Mouse (Mus musculus) lung, postnatal 36 days (tissue): ENCODE measurements around the gene Pcgf3.
"Not testable (repeated sequence)": the region's sequence is repeated elsewhere in the genome, so short reads cannot be mapped to it uniquely, and the experiment has no call there.

Experiments
- DNase-seq: peaks from one replicate; pipeline ENCODE4 v3.0.0; 2022; ENCODE audit warnings: mixed read lengths

Pcgf3 gene

DNA sequence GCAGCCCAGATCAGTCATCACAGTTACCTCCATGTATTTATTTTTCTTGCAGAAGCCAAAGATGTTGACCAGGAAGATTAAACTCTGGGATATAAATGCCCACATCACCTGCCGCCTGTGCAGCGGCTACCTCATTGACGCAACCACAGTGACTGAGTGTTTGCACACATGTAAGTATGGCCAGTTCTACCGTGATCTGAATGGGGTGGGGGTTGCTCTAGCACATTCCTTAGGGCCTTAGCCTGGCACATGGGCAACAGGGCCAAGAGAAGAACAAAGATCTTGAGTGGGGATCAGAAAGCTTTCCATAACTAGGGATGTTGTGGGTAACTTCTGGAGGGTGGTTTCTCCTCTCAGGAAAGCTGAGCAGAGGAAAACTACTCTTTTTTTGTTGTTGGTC is 12.7 kb downstream of the Pcgf3 start:
- DNase-seq = peak; percentile 58

DNA sequence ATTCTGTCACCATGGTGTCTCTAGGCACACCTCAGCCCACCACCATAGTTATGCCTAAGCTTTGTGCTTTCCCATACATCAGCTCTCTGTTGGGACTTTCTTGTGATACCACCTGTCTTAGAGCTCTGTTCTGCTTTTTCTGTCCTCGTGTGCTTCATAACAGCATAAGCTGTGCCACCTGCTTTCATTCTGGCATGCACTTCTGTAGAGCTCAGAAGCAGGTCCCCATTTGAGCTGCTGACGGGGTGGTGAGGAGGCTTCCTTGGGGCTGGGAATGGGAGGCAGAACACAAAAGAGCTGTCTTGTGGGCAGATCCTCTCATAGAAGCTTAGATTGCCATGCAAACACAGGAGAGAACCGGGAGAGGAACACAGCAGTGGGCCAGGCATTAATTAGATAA is 14.9 kb downstream of the Pcgf3 start:
- no peak for DNase-seq

DNA sequence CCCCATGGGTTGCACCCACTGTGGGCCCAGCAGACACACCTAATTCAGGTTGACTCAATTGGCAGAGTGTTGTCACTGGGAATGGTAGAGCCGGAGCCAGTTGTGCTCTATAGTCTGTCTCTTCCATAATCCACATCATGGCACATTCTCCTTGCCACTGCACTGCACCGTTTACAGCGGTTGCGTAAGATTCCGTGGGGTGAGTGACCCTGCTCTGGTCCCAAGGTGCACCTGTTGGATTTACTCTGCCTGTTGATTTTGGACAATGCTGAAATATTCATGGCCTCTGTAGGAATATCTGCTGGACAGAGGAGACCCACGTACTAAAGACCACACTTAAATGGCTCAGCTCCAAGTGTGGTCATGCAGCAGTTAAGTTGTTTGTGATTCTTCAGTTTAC is 22.0 kb downstream of the Pcgf3 start:
- DNase-seq = no peak

DNA sequence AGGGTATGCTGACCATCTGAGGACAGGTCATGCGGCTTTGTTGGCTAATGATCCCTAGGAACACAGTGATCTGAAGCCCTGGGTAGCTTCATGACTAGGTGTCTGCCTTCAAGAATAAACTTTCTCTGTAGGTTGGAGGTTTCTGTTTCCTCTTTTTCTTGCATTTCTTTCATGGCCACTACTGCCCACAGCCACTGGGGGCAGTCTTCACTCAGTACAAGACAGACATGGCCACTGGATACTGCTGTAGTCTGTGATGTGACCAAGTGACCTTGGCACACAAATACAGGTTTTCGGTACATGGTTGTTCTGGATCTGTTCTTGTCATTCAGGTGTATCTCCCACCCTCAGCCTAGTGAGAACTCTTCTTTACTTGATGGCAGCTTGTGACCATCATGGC is 24.2 kb downstream of the Pcgf3 start:
- peak; percentile 52 for DNase-seq

DNA sequence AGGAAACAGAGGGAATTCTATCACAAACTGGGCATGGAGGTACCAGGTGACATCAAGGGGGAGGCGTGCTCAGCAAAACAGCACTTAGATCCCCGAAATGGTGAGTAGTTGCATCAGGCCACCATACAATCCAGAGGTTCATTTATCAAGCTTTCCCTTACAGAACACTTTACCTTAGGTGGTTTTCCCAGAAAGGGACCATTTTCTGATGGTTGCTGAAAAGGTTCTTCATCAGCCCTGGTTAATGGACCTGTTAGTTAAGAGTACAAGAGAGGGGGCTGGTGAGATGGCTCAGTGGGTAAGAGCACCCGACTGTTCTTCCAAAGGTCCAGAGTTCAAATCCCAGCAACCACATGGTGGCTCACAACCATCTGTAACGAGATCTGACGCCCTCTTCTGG is 25.1 kb downstream of the Pcgf3 start:
- not testable (repeated sequence) for DNase-seq

DNA sequence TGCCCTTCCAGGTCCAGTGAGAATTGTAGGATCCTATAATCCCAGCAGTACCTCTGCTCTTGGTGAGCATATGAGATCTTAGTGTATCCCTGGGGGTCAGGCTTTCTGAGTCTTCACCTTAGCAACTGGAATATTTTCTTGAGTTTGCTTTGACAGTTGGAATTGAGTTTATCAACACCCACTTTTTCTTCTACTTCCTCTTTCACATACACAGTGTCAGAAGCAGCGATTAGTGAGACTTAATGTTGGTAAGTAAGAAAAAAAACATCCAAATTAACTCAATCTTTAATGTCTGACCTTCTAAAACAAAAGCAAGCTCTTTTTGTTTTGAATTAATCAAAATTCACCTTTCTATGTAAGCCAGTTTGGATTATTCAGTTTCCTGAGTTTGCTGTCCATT is 40.5 kb downstream of the Pcgf3 start:
- DNase-seq = no peak

DNA sequence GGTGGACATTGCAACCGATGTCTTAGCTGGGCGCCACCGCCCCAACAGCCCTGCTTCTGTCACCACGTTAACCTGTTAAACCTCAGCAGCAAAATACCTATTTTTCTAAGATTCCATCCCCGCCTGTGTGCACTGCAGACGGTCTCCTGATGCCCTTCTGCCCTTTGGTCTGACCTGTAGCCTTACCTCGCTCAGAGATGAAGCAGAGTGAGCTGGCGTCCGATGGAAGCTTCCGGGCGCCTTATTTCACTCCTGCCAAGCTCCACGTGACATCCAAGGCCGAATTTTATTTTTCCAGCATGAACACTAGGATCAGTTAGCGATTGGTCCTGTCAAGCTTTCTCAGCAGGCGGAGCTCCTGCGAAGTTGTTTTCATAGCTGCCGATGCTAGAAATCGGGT is 41.3 kb downstream of the Pcgf3 start:
- no peak for DNase-seq

DNA sequence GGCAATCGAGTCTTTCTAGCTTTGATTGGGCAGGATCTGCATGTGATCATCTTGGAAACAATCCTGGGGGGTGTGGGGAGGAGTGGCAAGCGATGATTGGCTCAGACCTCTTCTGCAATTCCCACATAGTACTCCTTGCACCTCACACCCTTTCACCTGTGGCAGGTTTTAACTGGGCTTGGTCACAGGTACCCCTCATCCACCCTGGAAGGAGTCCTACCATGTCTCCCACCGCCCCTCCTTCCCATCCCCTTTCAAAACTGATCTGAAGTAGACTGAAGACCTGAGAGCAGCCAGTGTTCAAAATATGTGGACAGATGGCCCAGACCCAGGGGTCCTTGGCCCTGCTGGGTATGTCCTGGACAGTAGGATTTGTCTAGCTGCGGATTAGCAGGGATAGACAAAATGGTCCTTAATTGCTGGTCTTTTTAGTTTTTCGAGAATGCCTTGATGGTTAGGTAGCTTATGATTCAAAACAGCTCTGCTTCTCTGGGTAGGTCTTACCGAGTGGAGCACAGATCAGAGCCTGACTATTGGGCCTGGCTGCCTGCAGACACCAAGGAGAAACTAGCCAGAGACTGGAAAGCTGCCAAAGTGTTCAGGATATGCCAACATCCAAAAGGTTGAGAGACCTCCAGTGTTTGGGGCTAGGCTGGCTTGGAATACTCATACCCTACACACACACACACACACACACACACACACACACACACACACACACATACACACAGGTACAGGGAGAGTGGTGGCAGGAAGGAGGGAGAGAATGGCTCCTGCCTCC is 54.7 kb downstream of the Pcgf3 start:
- DNase-seq = no peak

DNA sequence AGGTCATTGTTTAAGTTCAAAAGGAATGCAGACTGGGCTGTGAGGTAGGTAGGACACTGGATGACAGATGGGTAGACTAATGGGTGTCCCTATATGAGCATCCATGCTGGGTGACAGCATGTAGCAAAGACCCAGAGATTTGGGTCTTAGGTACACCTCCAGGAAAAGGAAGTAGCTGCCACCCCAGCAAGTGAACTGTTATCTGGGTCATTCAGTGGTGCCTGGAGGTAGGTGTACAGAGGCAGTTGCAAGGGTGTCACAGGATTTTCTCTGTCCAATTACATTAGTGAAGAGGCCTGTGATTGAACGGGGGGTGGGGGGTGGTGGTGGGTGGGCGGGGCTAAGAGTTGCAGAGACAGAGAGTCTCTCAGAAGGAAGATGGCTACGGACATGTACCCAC is 55.6 kb downstream of the Pcgf3 start:
- DNase-seq = no peak

DNA sequence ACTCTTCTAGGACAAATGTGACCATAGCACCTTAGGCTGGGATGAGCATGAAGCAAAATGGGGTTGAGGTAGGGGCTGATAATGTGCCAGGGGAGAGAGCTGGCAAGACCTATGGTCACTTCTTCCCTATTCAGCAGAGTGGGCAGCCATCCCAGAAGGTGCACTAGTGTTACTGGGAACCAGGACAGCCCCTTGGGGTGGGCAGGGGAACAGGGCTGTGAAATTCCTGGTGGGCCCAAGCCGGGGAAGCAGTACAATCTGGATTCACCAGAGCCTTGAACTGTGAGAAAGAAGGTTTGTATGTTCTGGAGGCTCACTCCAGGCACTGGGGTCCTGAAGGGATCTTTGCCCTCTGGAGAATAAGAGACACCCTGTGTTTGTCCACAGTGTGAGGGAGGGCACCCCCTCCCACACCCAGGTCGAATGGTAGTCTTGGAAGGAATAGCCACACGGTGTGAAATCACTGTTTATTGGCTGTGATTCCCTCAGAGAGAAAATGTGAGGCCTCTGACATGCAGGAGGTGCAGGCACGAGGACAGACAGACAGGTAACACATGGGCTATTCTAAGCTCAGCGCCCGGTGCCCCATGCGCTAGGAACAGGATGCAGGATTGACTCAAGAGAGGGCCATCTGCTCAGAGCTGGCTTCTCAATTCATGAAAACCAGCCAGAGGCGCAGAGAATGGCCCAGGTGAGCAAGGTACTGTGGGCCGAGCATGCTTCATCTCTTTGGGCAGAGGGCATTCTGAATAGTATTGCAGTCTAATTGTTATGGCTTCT is 57.3 kb downstream of the Pcgf3 start:
- DNase-seq = no peak

DNA sequence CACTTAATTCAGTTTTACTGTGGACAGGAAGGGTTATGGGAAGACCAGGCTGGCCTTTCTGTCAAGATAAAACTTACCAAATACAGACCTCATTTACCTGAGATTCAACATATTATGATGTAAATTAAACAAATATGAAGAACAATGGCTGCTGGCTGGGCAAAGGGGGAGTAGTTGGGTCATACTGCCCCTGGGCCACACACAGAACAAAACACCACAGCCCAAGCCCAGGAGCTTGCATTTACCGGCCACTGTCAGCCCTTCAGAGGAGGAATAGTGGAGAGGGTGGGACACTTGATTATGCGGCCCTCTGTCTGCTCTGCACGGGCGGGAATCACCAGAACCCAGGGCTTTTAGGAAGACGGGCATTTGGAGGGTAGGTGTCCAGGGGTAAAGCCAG is 57.9 kb downstream of the Pcgf3 start:
- DNase-seq = no peak

DNA sequence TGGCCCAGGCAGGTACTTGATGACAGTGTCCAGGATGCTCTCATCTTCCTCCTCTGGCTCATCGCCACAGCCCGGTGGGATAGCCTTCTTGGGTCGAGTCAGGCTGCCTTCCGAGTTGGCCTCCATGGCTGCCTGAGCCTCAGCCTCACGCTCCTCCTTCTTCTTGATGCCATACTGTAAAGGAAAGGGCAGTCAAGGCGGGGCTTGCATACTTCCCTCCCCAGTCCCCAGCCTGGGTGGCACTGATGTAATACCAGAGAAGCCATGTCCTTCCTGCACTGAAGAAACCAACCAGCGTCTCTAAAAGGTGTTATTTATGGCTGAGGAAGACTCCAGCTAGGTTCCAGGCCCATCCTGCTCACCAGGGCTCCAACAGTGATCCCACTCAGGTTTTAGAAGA is 59.1 kb downstream of the Pcgf3 start:
- no peak for DNase-seq

DNA sequence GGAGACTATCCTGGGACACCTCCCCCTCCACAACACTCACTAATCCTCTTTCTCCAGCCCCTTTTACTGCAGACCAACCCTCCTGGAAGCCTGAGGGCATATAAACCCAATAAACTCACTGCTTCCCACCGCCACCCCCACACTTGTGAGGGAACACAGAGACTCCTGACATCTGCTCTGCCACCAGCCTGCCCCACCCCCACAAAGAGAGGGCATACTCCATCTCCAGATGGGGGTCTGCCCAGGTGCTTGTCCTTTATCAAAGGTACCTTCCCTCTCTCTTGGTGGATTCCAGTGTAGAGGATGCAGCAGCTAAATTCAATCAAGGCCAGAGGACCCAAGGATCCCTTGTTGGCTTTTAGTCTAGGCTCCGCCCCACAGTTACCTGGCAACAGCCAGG is 60.0 kb downstream of the Pcgf3 start:
- DNase-seq = no peak

DNA sequence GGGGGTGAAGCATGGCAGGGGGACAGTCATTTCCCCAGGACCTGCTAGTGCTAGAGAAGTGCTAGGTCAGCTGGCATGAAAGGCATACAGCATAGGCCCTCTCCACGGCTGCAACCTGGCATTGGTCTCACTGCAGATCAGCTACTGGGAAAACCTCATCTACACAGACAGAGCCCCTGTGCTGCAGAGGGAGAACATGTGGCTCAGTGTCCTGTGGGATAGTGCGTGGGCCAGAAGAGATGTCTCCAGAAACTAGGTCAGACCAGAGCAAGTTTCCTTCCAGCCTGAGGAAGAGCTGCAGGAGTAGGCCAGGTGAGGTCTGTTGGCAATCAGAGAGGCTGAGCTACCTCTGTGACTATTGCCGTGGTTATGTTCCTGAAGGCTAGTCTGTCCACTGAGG is 60.9 kb downstream of the Pcgf3 start:
- DNase-seq = no peak

DNA sequence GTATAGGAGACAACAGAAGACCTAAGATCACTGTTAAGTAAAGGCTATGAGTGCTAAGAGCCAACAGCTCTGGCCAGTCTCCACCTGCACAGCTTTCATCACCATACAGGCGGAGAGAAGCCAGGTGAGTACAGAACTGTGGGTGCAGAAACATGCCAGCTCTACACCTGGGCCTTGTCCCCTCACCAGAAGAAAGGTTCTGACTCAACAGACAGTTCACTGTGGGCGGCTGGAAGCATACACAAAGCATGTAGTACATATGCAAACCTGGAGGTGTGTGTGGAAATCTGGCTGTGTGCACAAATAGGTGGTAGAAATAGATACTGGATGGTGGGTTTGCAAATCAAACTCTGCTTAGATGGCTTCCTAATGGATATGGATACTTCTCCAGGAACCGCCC is 61.6 kb downstream of the Pcgf3 start:
- DNase-seq = no peak

DNA sequence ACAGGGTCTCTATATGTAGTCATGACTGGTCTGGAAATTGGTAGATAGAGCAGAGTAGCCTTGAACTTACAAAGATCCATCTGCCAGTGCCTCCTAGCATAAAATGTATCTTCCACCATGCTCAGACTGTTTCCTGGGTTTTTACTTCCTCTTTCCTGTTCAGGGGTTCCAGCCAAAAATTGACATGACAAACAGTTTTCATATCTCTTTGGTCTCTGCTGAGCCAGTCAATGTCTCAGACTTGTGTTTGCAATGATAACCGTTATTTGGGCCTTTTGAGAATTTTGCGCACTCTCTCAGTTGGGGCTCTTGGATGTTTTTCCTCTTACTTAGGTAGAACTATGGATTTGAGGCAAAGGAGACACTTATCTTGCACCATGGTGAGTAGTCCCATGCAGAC is 73.2 kb downstream of the Pcgf3 start:
- DNase-seq = no peak

DNA sequence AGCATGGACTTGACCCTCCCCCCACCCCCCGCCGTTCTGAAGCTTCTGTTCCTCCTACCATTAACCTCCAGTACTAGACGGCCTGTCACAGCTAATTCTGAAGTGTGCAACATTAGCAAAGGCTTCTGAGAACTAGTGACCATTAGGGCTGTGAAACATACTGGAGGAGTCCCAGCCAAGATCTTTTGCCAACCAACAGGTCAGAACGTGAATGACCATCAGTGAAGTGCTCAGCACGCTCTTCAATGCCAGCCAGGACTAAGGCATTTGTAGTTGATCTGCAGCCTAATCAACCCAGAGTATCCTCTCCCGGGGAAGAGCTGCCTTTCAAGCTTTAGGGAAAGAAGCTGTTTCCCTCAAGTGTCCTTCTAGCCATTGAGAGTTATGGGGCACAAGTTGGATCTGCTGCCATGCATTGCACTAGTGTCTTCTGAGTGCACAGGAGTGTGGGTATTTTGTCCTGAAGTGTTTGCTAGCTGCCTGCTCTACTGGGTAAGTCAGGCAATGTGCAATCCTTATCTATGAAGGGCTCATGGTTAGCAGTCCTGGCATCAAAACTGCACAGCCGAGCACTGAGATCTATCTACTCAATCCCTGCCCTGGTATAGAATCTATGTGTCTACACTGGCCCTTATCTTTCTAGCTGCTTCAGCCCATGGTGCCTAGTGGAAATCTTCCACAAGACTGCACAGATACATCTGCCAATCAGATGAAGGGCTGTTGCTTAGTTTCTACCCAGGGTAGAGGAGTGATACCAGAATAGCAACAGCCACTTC is 82.7 kb downstream of the Pcgf3 start:
- no peak for DNase-seq

DNA sequence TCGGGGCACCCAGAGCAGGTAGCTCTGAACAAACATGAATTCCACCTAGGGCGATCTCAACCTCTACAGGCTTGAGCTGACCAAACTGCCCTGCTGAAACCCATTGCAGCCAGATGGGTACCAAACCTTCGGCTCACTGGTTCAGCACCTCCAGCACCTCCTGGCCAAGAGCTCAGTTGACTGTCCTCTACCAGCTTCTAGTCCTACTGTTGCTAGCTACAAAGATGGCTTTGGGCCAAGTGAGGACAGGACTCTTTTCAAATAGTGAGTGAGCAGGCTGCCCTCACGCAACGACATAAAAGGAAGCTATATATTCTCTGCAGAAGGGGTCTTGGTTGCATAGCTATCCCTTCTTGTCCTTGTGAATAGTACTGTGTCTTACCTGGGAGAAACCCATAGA is 86.6 kb downstream of the Pcgf3 start:
- no peak for DNase-seq

DNA sequence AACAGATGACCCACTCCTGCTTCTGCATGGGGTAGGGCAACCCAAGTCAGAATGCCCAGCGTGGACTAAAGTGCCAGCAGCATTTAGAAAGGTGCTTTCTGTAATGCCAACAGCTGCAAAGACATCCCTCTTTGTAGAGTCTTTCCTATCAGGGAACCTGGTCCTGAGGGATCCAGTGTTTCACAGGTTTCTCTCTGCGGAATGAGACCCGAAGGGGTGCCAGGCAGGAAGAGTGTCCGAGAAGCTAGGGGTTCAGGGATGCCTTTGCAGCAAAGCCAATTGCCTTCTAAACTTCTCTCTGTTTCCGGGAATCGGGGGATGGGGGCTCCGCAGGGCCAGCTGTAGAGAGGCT is 88.1 kb downstream of the Pcgf3 start:
- no peak for DNase-seq

DNA sequence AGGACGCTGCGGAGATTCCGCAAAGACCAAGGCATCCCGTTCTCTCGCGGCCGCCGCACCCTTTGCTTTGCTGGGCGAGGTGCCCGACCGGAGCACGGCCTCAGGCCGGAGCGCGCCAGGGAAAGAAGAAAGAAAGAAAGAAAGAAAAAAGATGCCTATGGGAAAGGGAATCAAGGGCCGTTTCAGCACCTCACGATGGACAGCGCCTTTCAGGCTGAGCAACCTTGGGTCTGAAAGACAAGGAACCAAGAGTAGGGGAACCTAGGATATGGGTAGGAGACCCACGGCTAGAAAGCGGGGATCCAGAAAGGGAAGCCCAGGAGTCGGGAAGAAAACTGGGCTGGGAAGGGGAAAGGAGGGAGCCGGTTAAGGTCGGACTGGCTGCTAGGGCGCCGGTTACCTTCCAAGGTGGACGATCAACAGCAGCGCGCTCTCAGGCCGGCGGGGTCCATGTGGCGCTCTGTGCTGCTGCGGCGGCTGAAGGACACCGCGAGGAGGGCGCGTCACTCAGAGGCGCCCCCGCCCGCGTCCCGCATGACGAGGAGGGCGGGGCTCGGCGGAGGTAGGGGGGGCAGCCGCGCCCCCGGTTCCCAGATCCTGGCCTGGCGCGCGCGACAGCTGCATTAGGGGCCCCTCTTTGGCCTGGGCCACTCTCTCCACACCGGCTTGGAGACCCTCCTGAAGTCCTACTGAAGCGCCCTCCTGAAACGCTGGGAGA is 88.6 kb downstream of the Pcgf3 start, which contains the start of gene Cplx1:
TSS of gene Cplx1 (minus strand) at position 536 of the 718 bp plus-strand sequence.
- DNase-seq = peak; percentile 43

DNA sequence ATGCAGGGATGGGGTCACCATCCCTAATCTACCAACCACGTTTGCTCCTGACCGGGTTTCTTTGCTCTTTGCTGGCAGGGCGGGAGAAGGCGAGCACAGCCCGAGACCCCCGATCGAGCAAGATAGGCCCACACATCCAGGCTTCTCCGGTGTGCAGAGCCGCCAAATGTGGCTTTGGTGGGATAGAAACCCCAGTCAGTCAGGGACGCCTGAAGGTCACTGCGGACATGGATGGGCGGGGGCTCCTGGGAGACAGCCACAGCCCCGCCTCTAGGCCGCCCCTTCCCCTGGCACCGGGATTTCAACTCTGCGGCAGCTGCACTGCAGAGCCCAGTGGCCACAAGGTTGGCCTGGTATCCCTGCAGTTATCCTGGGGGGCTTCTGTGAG is 89.2 kb downstream of the Pcgf3 start:
- DNase-seq = no peak

DNA sequence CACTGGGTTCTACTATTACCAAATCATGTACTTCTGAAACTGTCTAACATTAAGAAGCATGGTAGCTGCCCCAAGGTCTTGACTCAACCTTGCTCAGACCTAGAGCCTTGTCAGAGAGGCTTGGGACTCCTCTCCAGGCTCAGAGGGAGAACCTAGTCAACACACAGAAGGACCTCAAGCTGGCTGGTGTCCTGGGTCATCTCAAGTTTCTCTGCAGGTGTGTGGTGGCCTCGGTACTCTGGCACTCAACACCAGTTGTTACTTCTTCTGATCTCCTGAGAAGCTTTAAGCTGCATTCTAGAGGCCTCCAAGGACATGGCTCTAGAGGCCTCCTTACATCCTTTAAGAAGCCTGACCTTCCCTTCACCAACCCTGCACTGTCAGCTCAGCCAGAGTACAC is 93.0 kb downstream of the Pcgf3 start:
- no peak for DNase-seq
